Mouse (Mus musculus) neural tube, embryonic 14.5 days (tissue): ENCODE measurements around the gene Kbtbd8. TPM values are rescaled to one million over a fixed set of nuclear protein-coding genes. Genes with fewer than 3 reads are reported as not detected.
A peak's percentile ranks its signal among the peaks of the same experiment; 100 is the strongest.

Source experiments
- ATAC-seq: fragments of 200-750 bp; cut with Nextera tagmentation; 2 replicates; pipeline ENCODE4 v1.8.0; 2017; ENCODE audit warnings: low read depth, mild to moderate bottlenecking, moderate TSS enrichment, moderate library complexity
- H3K27ac ChIP-seq: fragments of 300-500 bp; sonication (generic); 2 replicates; pipeline ENCODE4 v1.5.1; 2014; ENCODE audit warnings: low read depth, mild to moderate bottlenecking, control low read depth, low read length, moderate library complexity, mixed read lengths
- H3K27me3 ChIP-seq: fragments of 300-500 bp; sonication (generic); 2 replicates; pipeline ENCODE4 v1.6.1; 2014; ENCODE audit warnings: low read length; ENCODE audit not compliant: control insufficient read depth, insufficient read depth
- H3K36me3 ChIP-seq: fragments of 300-500 bp; sonication (generic); 2 replicates; pipeline ENCODE4 v1.6.1; 2014; ENCODE audit warnings: low read length, mixed read lengths; ENCODE audit not compliant: control insufficient read depth, insufficient read depth
- H3K4me1 ChIP-seq: fragments of 300-500 bp; sonication (generic); 2 replicates; pipeline ENCODE4 v1.6.1; 2014; ENCODE audit warnings: low read length; ENCODE audit not compliant: control insufficient read depth, insufficient read depth
- H3K4me2 ChIP-seq: fragments of 300-500 bp; sonication (generic); 2 replicates; pipeline ENCODE4 v1.6.1; 2014; ENCODE audit warnings: mild to moderate bottlenecking, low read depth, low read length, control low read depth
- H3K4me3 ChIP-seq: fragments of 300-500 bp; sonication (generic); 2 replicates; pipeline ENCODE4 v1.5.1; 2014; ENCODE audit warnings: low read depth, low read length, control low read depth, mixed read lengths
- H3K9ac ChIP-seq: fragments of 300-500 bp; sonication (generic); replicated peaks from 2 replicates; pipeline ENCODE4 v1.6.1; 2014; ENCODE audit warnings: low read depth, mild to moderate bottlenecking, control low read depth, low read length, mixed read lengths
- H3K9me3 ChIP-seq: fragments of 300-500 bp; sonication (generic); 2 replicates; pipeline ENCODE4 v1.6.1; 2016; ENCODE audit warnings: low read length; ENCODE audit not compliant: control insufficient read depth
- WGBS: fragments of 180-500 bp; shearing (Covaris S2); extraction: QIAGEN DNeasy Blood & Tissue Kit; methylation state at CpG from one replicate; pipeline ENCODE4 v1.1.7; 2014; 5-methylcytosine and 5-hydroxymethylcytosine counted together
- polyA plus RNA-seq: library from polyadenylated mRNA; unstranded; fragments of >200 nt; fragmentation: Nextera tagmentation; extraction: Ambion mirVana; gene quantifications from 2 replicates; pipeline ENCODE4 v1.2.1, GENCODE M21; 2014

Kbtbd8 gene
- 5.8 and 6.7 TPM in 2 replicates for polyA plus RNA-seq

GRCm38 (mm10) chr6:95116946-95117345 is at the start of gene Kbtbd8:
Gene Kbtbd8 (plus strand): TSS chr6:95117240.
- Histone ChIP-seq H3K4me3 (peak within 1 kb of the TSS; percentile 77), H3K27me3 (no peaks in the 10 kb centered on the region), H3K36me3 (no peaks in the 10 kb centered on the region), H3K9ac (peak within 1 kb of the TSS; percentile 84), H3K4me1 (no peaks in the 10 kb centered on the region), H3K27ac (peak within 1 kb of the TSS; percentile 90), H3K4me2 (peak within 1 kb of the TSS; percentile 63), H3K9me3 (no peaks in the 10 kb centered on the region)
- peak; percentile 12 for ATAC-seq
- 25% methylated on average over 13 of the region's 13 CpGs for WGBS

GRCm38 (mm10) chr6:95069753-95070152 is 47.3 kb upstream of the Kbtbd8 start:
- Histone ChIP-seq H3K27me3 (no peaks in the 10 kb centered on the region), H3K27ac (no peak overlapping the region), H3K4me3 (no peak overlapping the region), H3K36me3 (no peaks in the 10 kb centered on the region), H3K4me1 (no peaks in the 10 kb centered on the region), H3K9ac (no peak overlapping the region), H3K9me3 (no peaks in the 10 kb centered on the region), H3K4me2 (no peak overlapping the region)
- WGBS = 96% methylated on average over 10 of the region's 10 CpGs
- ATAC-seq = no peak

- Histone ChIP-seq H3K9me3 (no peaks in the 10 kb centered on the region), H3K9ac (no peak overlapping the region), H3K4me1 (no peaks in the 10 kb centered on the region), H3K4me2 (no peak overlapping the region), H3K4me3 (no peak overlapping the region), H3K36me3 (no peaks in the 10 kb centered on the region), H3K27me3 (no peaks in the 10 kb centered on the region), H3K27ac (no peak overlapping the region)
- WGBS = 64% methylated on average over 1 of the region's 1 CpGs
- ATAC-seq = no peak
Measured at GRCm38 (mm10) chr6:95085276-95085675, 31.8 kb upstream of the Kbtbd8 start.

GRCm38 (mm10) chr6:95087154-95087846 is 29.7 kb upstream of the Kbtbd8 start:
- no peak overlapping the region for H3K4me3 ChIP-seq
- 60% methylated on average over 6 of the region's 6 CpGs for WGBS
- H3K4me2 ChIP-seq = no peak overlapping the region
- no peaks in the 10 kb centered on the region for H3K36me3 ChIP-seq
- H3K27me3 ChIP-seq = no peaks in the 10 kb centered on the region
- no peak overlapping the region for H3K9ac ChIP-seq
- H3K27ac ChIP-seq = no peak overlapping the region
- ATAC-seq = no peak
- H3K9me3 ChIP-seq = no peaks in the 10 kb centered on the region
- H3K4me1 ChIP-seq = no peaks in the 10 kb centered on the region

GRCm38 (mm10) chr6:95088075-95088474 is 29.0 kb upstream of the Kbtbd8 start:
- ATAC-seq = no peak
- H3K4me3 ChIP-seq = no peak overlapping the region
- no peaks in the 10 kb centered on the region for H3K27me3 ChIP-seq
- H3K36me3 ChIP-seq = no peaks in the 10 kb centered on the region
- no peak overlapping the region for H3K9ac ChIP-seq
- H3K4me1 ChIP-seq = no peaks in the 10 kb centered on the region
- no peak overlapping the region for H3K27ac ChIP-seq
- no peak overlapping the region for H3K4me2 ChIP-seq
- WGBS = 42% methylated on average over 4 of the region's 4 CpGs
- H3K9me3 ChIP-seq = no peaks in the 10 kb centered on the region

GRCm38 (mm10) chr6:95094695-95095094 is 22.3 kb upstream of the Kbtbd8 start:
- Histone ChIP-seq H3K36me3 (no peaks in the 10 kb centered on the region), H3K9me3 (no peaks in the 10 kb centered on the region), H3K4me3 (no peak overlapping the region), H3K27me3 (no peaks in the 10 kb centered on the region), H3K27ac (no peak overlapping the region), H3K4me1 (no peaks in the 10 kb centered on the region), H3K9ac (no peak overlapping the region), H3K4me2 (no peak overlapping the region)
- 65% methylated on average over 2 of the region's 2 CpGs for WGBS
- ATAC-seq = no peak

GRCm38 (mm10) chr6:95098366-95099109 is 18.5 kb upstream of the Kbtbd8 start:
- no peaks in the 10 kb centered on the region for H3K4me1 ChIP-seq
- H3K9me3 ChIP-seq = no peaks in the 10 kb centered on the region
- no peak overlapping the region for H3K27ac ChIP-seq
- ATAC-seq = peak; percentile 41; the same call in 1 of the 2 replicates
- H3K4me3 ChIP-seq = no peak overlapping the region
- 26% methylated on average over 21 of the region's 21 CpGs for WGBS
- H3K36me3 ChIP-seq = no peaks in the 10 kb centered on the region
- H3K27me3 ChIP-seq = no peaks in the 10 kb centered on the region
- H3K4me2 ChIP-seq = no peak overlapping the region
- H3K9ac ChIP-seq = no peak overlapping the region

- no peaks in the 10 kb centered on the region for H3K4me1 ChIP-seq
- 37% methylated on average over 3 of the region's 3 CpGs for WGBS
- H3K9me3 ChIP-seq = no peaks in the 10 kb centered on the region
- H3K4me2 ChIP-seq = no peak overlapping the region
- H3K27ac ChIP-seq = no peak overlapping the region
- H3K27me3 ChIP-seq = no peaks in the 10 kb centered on the region
- H3K4me3 ChIP-seq = no peak overlapping the region
- ATAC-seq = no peak
- no peak overlapping the region for H3K9ac ChIP-seq
- H3K36me3 ChIP-seq = no peaks in the 10 kb centered on the region
Measured at GRCm38 (mm10) chr6:95103706-95104105, 13.3 kb upstream of the Kbtbd8 start.

GRCm38 (mm10) chr6:95108437-95108836 is 8.6 kb upstream of the Kbtbd8 start:
- Histone ChIP-seq H3K27me3 (no peaks in the 10 kb centered on the region), H3K9me3 (no peaks in the 10 kb centered on the region), H3K4me3 (no peak overlapping the region), H3K36me3 (no peaks in the 10 kb centered on the region), H3K4me2 (no peak overlapping the region), H3K4me1 (no peaks in the 10 kb centered on the region), H3K9ac (no peak overlapping the region), H3K27ac (no peak overlapping the region)
- ATAC-seq = no peak
